Mouse (Mus musculus): ENCODE results near the gene Rab13. TPM values are rescaled to one million over a fixed set of nuclear protein-coding genes. Genes with fewer than 3 reads are reported as not detected.

The Rab13 gene
- polyA plus RNA-seq, 1 experiment from 2014 or later, result 37.2 TPM

GRCm38 (mm10) chr3:90208662-90209061, 4.8 kb upstream of the Rab13 start:
- H3K4me3 ChIP-seq (ENCODE audit: low read length), result no peak overlapping the region
- H3K4me1 ChIP-seq (ENCODE audit: insufficient read depth, low read length), result peaks cover 18% of the 10 kb centered on the region
- H3K9me3 ChIP-seq (ENCODE audit: low read length), result no peaks in the 10 kb centered on the region
- no peak for ATAC-seq (ENCODE audit: low FRiP score, low TSS enrichment)
- no peaks in the 10 kb centered on the region for H3K27me3 ChIP-seq (ENCODE audit: insufficient read depth, low read length)
- H3K36me3 ChIP-seq (ENCODE audit: insufficient read depth, low read length), result peaks cover 56% of the 10 kb centered on the region
- no peak overlapping the region for H3K4me2 ChIP-seq (replicated peaks; ENCODE audit: low read depth, low read length)
- H3K9ac ChIP-seq (replicated peaks; ENCODE audit: low read length), result no peak overlapping the region
- WGBS, result 85% methylated on average over 2 of the region's 2 CpGs
- H3K27ac ChIP-seq (ENCODE audit: low read length), result no peak overlapping the region

GRCm38 (mm10) chr3:90209908-90210566, 3.5 kb upstream of the Rab13 start:
- no peak overlapping the region for H3K27ac ChIP-seq (ENCODE audit: low read length)
- no peaks in the 10 kb centered on the region for H3K9me3 ChIP-seq (ENCODE audit: low read length)
- 93% methylated on average over 5 of the region's 5 CpGs for WGBS
- no peak for ATAC-seq (ENCODE audit: low FRiP score, low TSS enrichment)
- no peak overlapping the region for H3K4me2 ChIP-seq (replicated peaks; ENCODE audit: low read depth, low read length)
- H3K4me1 ChIP-seq (ENCODE audit: insufficient read depth, low read length), result peaks cover 24% of the 10 kb centered on the region
- H3K36me3 ChIP-seq (ENCODE audit: insufficient read depth, low read length), result peaks cover 56% of the 10 kb centered on the region
- H3K27me3 ChIP-seq (ENCODE audit: insufficient read depth, low read length), result no peaks in the 10 kb centered on the region
- H3K4me3 ChIP-seq (ENCODE audit: low read length), result no peak overlapping the region
- H3K9ac ChIP-seq (replicated peaks; ENCODE audit: low read length), result no peak overlapping the region

DNA sequence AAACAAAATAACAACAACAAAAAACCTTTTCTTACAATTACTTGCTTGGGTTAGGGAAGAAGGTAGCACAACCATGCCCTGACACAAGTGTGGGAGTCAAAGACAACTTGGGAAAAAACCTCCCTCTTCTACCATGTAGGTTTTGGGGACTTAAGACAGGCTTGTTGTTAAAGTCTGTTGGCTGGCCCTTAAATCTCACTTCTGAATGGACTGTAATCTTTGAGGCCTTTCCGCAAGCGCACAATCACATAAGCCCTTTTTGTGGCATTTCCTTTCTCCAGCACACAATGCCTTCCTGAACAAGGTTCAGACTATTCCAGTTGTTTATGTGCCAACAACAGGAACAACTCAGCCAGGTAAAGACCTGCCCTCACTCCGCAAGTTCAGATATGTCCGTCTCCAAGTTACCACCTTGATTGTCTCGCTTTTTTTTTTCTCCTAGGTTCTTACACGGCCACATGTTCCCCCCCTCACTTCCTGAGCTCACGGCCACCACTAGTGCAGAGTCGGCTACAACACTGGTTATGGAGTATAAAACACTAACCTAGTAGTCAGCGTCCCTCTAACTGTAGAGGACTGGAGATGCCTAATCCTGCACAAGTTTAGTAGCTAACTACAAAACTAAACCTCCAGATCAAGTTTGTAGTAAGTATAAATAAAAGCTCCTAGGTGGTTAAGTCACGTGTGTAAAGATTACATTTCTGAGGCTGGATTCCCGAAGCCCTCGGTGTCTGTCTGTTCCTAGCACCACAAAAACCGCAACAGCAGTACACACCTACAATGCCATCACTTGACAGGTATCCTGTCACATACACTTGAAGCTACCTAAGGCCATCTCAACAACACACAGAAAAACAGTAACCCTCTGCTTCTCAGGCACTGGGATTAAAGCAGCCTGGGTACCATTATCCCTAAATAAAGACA, 1.8 kb upstream of the Rab13 start:
- Histone ChIP-seq H3K27me3 (ENCODE audit: insufficient read depth, low read length) (no peaks in the 10 kb centered on the region), H3K4me1 (ENCODE audit: insufficient read depth, low read length) (peaks cover 24% of the 10 kb centered on the region), H3K27ac (ENCODE audit: low read length) (0 out of 2 replicates have a peak overlapping the region, but pooled peaks have one; percentile 5), H3K9ac (replicated peaks; ENCODE audit: low read length) (peak overlapping the region; percentile 91), H3K4me3 (ENCODE audit: low read length) (peak overlapping the region; percentile 90), H3K9me3 (ENCODE audit: low read length) (no peaks in the 10 kb centered on the region), H3K36me3 (ENCODE audit: insufficient read depth, low read length) (peaks cover 56% of the 10 kb centered on the region), H3K4me2 (replicated peaks; ENCODE audit: low read depth, low read length) (peak overlapping the region; percentile 99)
- 72% methylated on average over 13 of the region's 13 CpGs for WGBS
- ATAC-seq (ENCODE audit: low FRiP score, low TSS enrichment), result no peak

GRCm38 (mm10) chr3:90212723-90213122, 772 bp upstream of the Rab13 start:
- WGBS, result 8% methylated on average over 5 of the region's 5 CpGs
- Histone ChIP-seq H3K27me3 (ENCODE audit: insufficient read depth, low read length) (no peaks in the 10 kb centered on the region), H3K4me3 (ENCODE audit: low read length) (peak overlapping the region; percentile 90), H3K4me2 (replicated peaks; ENCODE audit: low read depth, low read length) (peak overlapping the region; percentile 99), H3K9me3 (ENCODE audit: low read length) (no peaks in the 10 kb centered on the region), H3K9ac (replicated peaks; ENCODE audit: low read length) (peak overlapping the region; percentile 91), H3K27ac (ENCODE audit: low read length) (peak overlapping the region; percentile 91; the same call in 1 of the 2 replicates), H3K36me3 (ENCODE audit: insufficient read depth, low read length) (peaks cover 49% of the 10 kb centered on the region), H3K4me1 (ENCODE audit: insufficient read depth, low read length) (peaks cover 24% of the 10 kb centered on the region)
- no peak for ATAC-seq (ENCODE audit: low FRiP score, low TSS enrichment)

DNA sequence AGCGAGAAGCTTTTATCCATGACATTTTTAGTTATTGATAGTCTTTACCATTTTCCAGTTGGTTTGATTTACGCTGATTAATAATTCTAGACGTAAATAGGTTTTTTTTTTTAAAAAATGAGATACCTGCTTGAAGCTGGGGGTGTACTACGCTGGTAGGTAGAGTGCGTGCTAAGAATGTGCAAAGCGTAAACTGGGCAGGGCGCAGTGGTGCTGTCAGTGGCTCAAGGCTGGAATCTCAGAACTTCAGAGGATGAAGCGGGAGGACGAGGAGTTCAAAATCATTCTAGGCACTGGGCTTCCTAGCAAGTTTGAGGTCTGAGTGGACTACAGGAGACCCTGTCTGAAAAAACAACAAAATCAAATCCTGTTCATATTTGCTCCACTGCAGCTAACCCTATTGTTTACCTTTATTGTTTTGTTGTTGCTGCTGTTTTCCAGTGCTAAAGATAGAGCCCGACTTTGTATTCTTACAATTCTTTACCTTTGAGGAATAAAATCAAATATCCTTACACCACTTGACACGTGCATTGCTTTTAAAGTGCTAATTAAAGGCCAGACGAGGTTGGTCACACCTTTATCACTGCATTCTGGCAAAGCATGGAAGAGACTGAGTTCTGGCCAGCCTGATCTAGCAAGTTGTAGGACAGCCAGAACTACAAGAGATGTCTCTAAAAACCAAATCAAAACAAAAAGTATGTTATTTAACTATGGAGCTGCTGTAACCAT, 625 bp downstream of the Rab13 start:
- peaks cover 24% of the 10 kb centered on the region for H3K4me1 ChIP-seq (ENCODE audit: insufficient read depth, low read length)
- H3K36me3 ChIP-seq (ENCODE audit: insufficient read depth, low read length), result peaks cover 35% of the 10 kb centered on the region
- peak overlapping the region; percentile 70 for H3K4me2 ChIP-seq (replicated peaks; ENCODE audit: low read depth, low read length)
- H3K4me3 ChIP-seq (ENCODE audit: low read length), result peak overlapping the region; percentile 90
- H3K9me3 ChIP-seq (ENCODE audit: low read length), result no peaks in the 10 kb centered on the region
- 14% methylated on average over 12 of the region's 12 CpGs for WGBS
- H3K27me3 ChIP-seq (ENCODE audit: insufficient read depth, low read length), result no peaks in the 10 kb centered on the region
- H3K9ac ChIP-seq (replicated peaks; ENCODE audit: low read length), result peak overlapping the region; percentile 91
- peak overlapping the region; percentile 68; the same call in 1 of the 2 replicates for H3K27ac ChIP-seq (ENCODE audit: low read length)
- ATAC-seq (ENCODE audit: low FRiP score, low TSS enrichment), result peak; percentile 64; the same call in 1 of the 2 replicates

DNA sequence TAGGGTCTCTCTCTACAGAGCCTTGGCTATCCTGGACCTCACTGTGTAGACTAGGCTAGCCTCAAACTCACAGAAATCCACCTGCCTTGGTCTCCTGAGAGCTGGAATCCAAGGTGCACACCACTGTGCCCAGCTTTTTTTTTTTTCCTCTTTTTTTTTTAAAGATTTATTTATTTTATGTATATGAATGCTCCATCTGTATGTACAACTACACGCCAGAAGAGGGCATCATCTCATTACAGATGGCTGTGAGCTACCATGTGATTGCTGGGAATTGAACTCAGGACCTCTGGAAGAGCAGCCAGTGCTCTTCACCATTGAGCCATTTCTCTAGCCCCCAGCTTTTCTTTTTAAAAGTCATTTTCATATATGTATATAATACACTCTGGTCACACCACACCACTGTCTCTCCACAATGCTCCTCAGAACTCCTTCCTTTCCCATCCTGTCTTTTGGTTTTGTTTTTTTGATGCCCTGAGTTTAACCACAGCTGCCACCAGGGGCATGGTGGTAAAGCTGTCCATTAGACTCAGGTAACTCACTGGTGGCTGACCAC, 2.4 kb downstream of the Rab13 start:
- 56% methylated on average over 1 of the region's 1 CpGs for WGBS
- H3K4me1 ChIP-seq (ENCODE audit: insufficient read depth, low read length), result peaks cover 24% of the 10 kb centered on the region
- H3K4me3 ChIP-seq (ENCODE audit: low read length), result no peak overlapping the region
- H3K9me3 ChIP-seq (ENCODE audit: low read length), result no peaks in the 10 kb centered on the region
- no peak overlapping the region for H3K9ac ChIP-seq (replicated peaks; ENCODE audit: low read length)
- H3K4me2 ChIP-seq (replicated peaks; ENCODE audit: low read depth, low read length), result no peak overlapping the region
- ATAC-seq (ENCODE audit: low FRiP score, low TSS enrichment), result no peak
- no peak overlapping the region for H3K27ac ChIP-seq (ENCODE audit: low read length)
- no peaks in the 10 kb centered on the region for H3K27me3 ChIP-seq (ENCODE audit: insufficient read depth, low read length)
- H3K36me3 ChIP-seq (ENCODE audit: insufficient read depth, low read length), result peaks cover 17% of the 10 kb centered on the region

DNA sequence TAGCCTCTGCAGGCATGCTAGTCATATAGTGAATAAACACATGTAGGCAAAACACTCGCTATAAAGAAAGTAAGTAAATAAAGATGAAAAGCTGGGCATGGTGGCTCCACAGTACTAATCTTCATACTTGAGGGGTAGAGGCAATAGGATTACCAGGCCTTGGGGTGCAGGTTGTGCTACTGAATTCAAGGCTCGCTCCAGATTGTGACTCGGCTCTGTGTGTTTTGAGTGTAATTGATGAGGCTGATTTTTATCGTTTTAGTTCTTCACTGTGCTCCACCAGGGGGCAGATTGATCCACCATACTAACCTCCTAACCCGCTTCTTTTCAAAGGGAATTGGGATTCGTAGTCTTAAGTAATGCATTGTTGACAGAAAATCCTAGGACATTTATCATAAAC, 6.6 kb downstream of the Rab13 start:
- H3K4me3 ChIP-seq (ENCODE audit: low read length), result peak overlapping the region; percentile 55
- WGBS, result 9% methylated on average over 6 of the region's 6 CpGs
- ATAC-seq (ENCODE audit: low FRiP score, low TSS enrichment), result peak; percentile 17; the same call in 1 of the 2 replicates

GRCm38 (mm10) chr3:90220531-90220951, 7.0 kb downstream of the Rab13 start:
- Histone ChIP-seq H3K4me3 (ENCODE audit: low read length) (peak overlapping the region; percentile 55), H3K4me2 (replicated peaks; ENCODE audit: low read depth, low read length) (peak overlapping the region; percentile 68), H3K27ac (ENCODE audit: low read length) (peak overlapping the region; percentile 90), H3K9me3 (ENCODE audit: low read length) (no peaks in the 10 kb centered on the region), H3K27me3 (ENCODE audit: insufficient read depth, low read length) (no peaks in the 10 kb centered on the region), H3K9ac (replicated peaks; ENCODE audit: low read length) (peak overlapping the region; percentile 71), H3K36me3 (ENCODE audit: insufficient read depth, low read length) (peaks cover 17% of the 10 kb centered on the region), H3K4me1 (ENCODE audit: insufficient read depth, low read length) (peaks cover 20% of the 10 kb centered on the region)
- 1% methylated on average over 19 of the region's 20 CpGs for WGBS
- peak; percentile 93 for ATAC-seq (ENCODE audit: low FRiP score, low TSS enrichment)

More for the DNA sequence above, 6.6 kb downstream of the Rab13 start:
- Histone ChIP-seq H3K9ac (replicated peaks; ENCODE audit: low read length) (peak overlapping the region; percentile 71), H3K27me3 (ENCODE audit: insufficient read depth, low read length) (no peaks in the 10 kb centered on the region), H3K4me2 (replicated peaks; ENCODE audit: low read depth, low read length) (peak overlapping the region; percentile 68), H3K27ac (ENCODE audit: low read length) (peak overlapping the region; percentile 90), H3K9me3 (ENCODE audit: low read length) (no peaks in the 10 kb centered on the region), H3K36me3 (ENCODE audit: insufficient read depth, low read length) (peaks cover 12% of the 10 kb centered on the region), H3K4me1 (ENCODE audit: insufficient read depth, low read length) (peaks cover 20% of the 10 kb centered on the region)

- Histone ChIP-seq H3K27me3 (ENCODE audit: insufficient read depth, low read length) (no peaks in the 10 kb centered on the region), H3K27ac (ENCODE audit: low read length) (peak overlapping the region; percentile 90; the same call in 1 of the 2 replicates), H3K36me3 (ENCODE audit: insufficient read depth, low read length) (peaks cover 23% of the 10 kb centered on the region), H3K4me1 (ENCODE audit: insufficient read depth, low read length) (peaks cover 20% of the 10 kb centered on the region), H3K4me3 (ENCODE audit: low read length) (peak overlapping the region; percentile 55), H3K4me2 (replicated peaks; ENCODE audit: low read depth, low read length) (peak overlapping the region; percentile 68), H3K9ac (replicated peaks; ENCODE audit: low read length) (peak overlapping the region; percentile 71), H3K9me3 (ENCODE audit: low read length) (no peaks in the 10 kb centered on the region)
- WGBS, result 20% methylated on average over 5 of the region's 5 CpGs
- no peak for ATAC-seq (ENCODE audit: low FRiP score, low TSS enrichment)
Observed at GRCm38 (mm10) chr3:90221123-90221522, 7.6 kb downstream of the Rab13 start.

Data from kidney, embryonic 16.5 days (tissue).